Mouse (Mus musculus): ENCODE results near the gene Prlr. TPM values are rescaled to one million over a fixed set of nuclear protein-coding genes. Genes with fewer than 3 reads are reported as not detected.

Prlr gene
- polyA plus RNA-seq, 1 experiment from 2014 or later = 2.7 TPM

GRCm38 (mm10) chr15:10378338-10378959 lies 201.4 kb downstream of the Prlr start:
- H3K27me3 ChIP-seq (ENCODE audit: control insufficient read depth, insufficient read depth, low read length) = no peaks in the 10 kb centered on the region
- H3K27ac ChIP-seq (replicated peaks in 1 of 2; ENCODE audit: control insufficient read depth in 1 of 2, insufficient read depth in 1 of 2, low read depth in 2 of 2, low read length in 2 of 2) = no peak overlapping the region
- ATAC-seq (ENCODE audit: insufficient number of reproducible peaks, insufficient read depth, low FRiP score, low read depth) = no peak
- H3K36me3 ChIP-seq (ENCODE audit: control insufficient read depth, insufficient read depth, low read length) = no peaks in the 10 kb centered on the region
- H3K9ac ChIP-seq (ENCODE audit: low read length) = no peak overlapping the region
- H3K4me2 ChIP-seq (ENCODE audit: low read length) = no peak overlapping the region
- WGBS = 90% methylated on average over 4 of the region's 4 CpGs
- no peak overlapping the region for H3K4me3 ChIP-seq (ENCODE audit: control insufficient read depth in 1 of 2, insufficient read depth in 1 of 2, low read depth in 1 of 2, low read length in 2 of 2)
- H3K4me1 ChIP-seq (ENCODE audit: control insufficient read depth in 2 of 2, insufficient read depth in 2 of 2, low read length in 2 of 2) = peaks cover 3 to 10% of the 10 kb centered on the region in 2 experiments; a peak in 3 of 4 replicates
- H3K9me3 ChIP-seq (ENCODE audit: control insufficient read depth, low read length) = no peaks in the 10 kb centered on the region

GRCm38 (mm10) chr15:10379757-10380458 lies 202.9 kb downstream of the Prlr start:
- Histone ChIP-seq H3K36me3 (ENCODE audit: control insufficient read depth, insufficient read depth, low read length) (no peaks in the 10 kb centered on the region), H3K4me1 (ENCODE audit: control insufficient read depth in 2 of 2, insufficient read depth in 2 of 2, low read length in 2 of 2) (peaks cover 3 to 10% of the 10 kb centered on the region in 2 experiments; a peak in 3 of 4 replicates), H3K27ac (replicated peaks in 1 of 2; ENCODE audit: control insufficient read depth in 1 of 2, insufficient read depth in 1 of 2, low read depth in 2 of 2, low read length in 2 of 2) (no peak overlapping the region), H3K9me3 (ENCODE audit: control insufficient read depth, low read length) (no peaks in the 10 kb centered on the region), H3K4me2 (ENCODE audit: low read length) (no peak overlapping the region), H3K9ac (ENCODE audit: low read length) (no peak overlapping the region), H3K27me3 (ENCODE audit: control insufficient read depth, insufficient read depth, low read length) (no peaks in the 10 kb centered on the region), H3K4me3 (ENCODE audit: control insufficient read depth in 1 of 2, insufficient read depth in 1 of 2, low read depth in 1 of 2, low read length in 2 of 2) (no peak overlapping the region)
- no peak for ATAC-seq (ENCODE audit: insufficient number of reproducible peaks, insufficient read depth, low FRiP score, low read depth)
- WGBS = 83% methylated on average over 3 of the region's 3 CpGs

GRCm38 (mm10) chr15:10387263-10387662 lies 210.2 kb downstream of the Prlr start:
- H3K4me2 ChIP-seq (ENCODE audit: low read length) = no peak overlapping the region
- H3K4me3 ChIP-seq (ENCODE audit: control insufficient read depth in 1 of 2, insufficient read depth in 1 of 2, low read depth in 1 of 2, low read length in 2 of 2) = no peak overlapping the region
- no peaks in the 10 kb centered on the region for H3K27me3 ChIP-seq (ENCODE audit: control insufficient read depth, insufficient read depth, low read length)
- H3K9me3 ChIP-seq (ENCODE audit: control insufficient read depth, low read length) = no peaks in the 10 kb centered on the region
- no peak overlapping the region for H3K9ac ChIP-seq (ENCODE audit: low read length)
- H3K4me1 ChIP-seq (ENCODE audit: control insufficient read depth in 2 of 2, insufficient read depth in 2 of 2, low read length in 2 of 2) = peaks cover 3 to 5% of the 10 kb centered on the region in 2 experiments; a peak in 2 of 4 replicates
- no peak overlapping the region for H3K27ac ChIP-seq (replicated peaks in 1 of 2; ENCODE audit: control insufficient read depth in 1 of 2, insufficient read depth in 1 of 2, low read depth in 2 of 2, low read length in 2 of 2)
- ATAC-seq (ENCODE audit: insufficient number of reproducible peaks, insufficient read depth, low FRiP score, low read depth) = no peak
- no peaks in the 10 kb centered on the region for H3K36me3 ChIP-seq (ENCODE audit: control insufficient read depth, insufficient read depth, low read length)
- WGBS = 80% methylated on average over 2 of the region's 2 CpGs

Other genes starting within 250 kb of the Prlr start
- not detected in 2 replicates for gene Gm21973, start 148.1 kb downstream of the Prlr start, polyA plus RNA-seq (2014; fragmentation: Nextera tagmentation; extraction: Ambion mirVana)
- not detected in 2 replicates for gene Agxt2, start 181.3 kb downstream of the Prlr start, polyA plus RNA-seq (2014; fragmentation: Nextera tagmentation; extraction: Ambion mirVana)